Mouse (Mus musculus) neural tube, postnatal 0 days (tissue): Measurements from ENCODE around the gene Ctsm. TPM values are rescaled to one million over a fixed set of nuclear protein-coding genes. Genes with fewer than 3 reads are reported as not detected.

Experiments
- polyA plus RNA-seq: library from polyadenylated mRNA; unstranded; fragments of >200 nt; fragmentation: Nextera tagmentation; extraction: Ambion mirVana; gene quantifications from 2 replicates; pipeline ENCODE4 v1.2.1, GENCODE M21; 2015

Gene Ctsm
- not detected in 2 replicates for polyA plus RNA-seq

GRCm38 (mm10) chr13:61541631-61542030, at the start of gene Ctsm:
Gene Ctsm, minus strand, starts transcription at chr13:61541839.

GRCm38 (mm10) chr13:61570027-61570426, 28.4 kb upstream of the Ctsm start, which contains the start of gene Cts3:
Gene Cts3, minus strand, starts transcription at chr13:61570127.

GRCm38 (mm10) chr13:61568074-61568473, 26.4 kb upstream of the Ctsm start, which contains the start of gene Gm49352:
Gene Gm49352, minus strand, starts transcription at chr13:61568174.

Other genes starting within 250 kb of the Ctsm start
- gene Cts7, start 183.6 kb downstream of the Ctsm start, polyA plus RNA-seq = not detected in 2 replicates
- gene Gm49352, start 26.3 kb upstream of the Ctsm start, polyA plus RNA-seq = not detected in 2 replicates
- not detected in 2 replicates for gene Cts3, start 28.3 kb upstream of the Ctsm start, polyA plus RNA-seq